Mouse (Mus musculus) bone marrow macrophage, adult 2 months (primary cell): ENCODE data around the gene Map6. TPM values are rescaled to one million over a fixed set of nuclear protein-coding genes. Genes with fewer than 3 reads are reported as not detected.

Source experiments
- H3K27ac ChIP-seq: 2 replicates; pipeline ENCODE4 v1.5.1; 2012; ENCODE audit warnings: low read depth, low read length; ENCODE audit not compliant: insufficient read depth
- H3K4me1 ChIP-seq: 2 replicates; pipeline ENCODE4 v1.6.1; 2012; ENCODE audit warnings: low read length; ENCODE audit not compliant: control insufficient read depth, insufficient read depth
- H3K4me3 ChIP-seq: 2 replicates; pipeline ENCODE4 v1.5.1; 2012; ENCODE audit warnings: mild to moderate bottlenecking, low read length, moderate library complexity; ENCODE audit not compliant: insufficient read depth
- CTCF ChIP-seq: IDR thresholded peaks from 2 replicates; pipeline ENCODE4 v1.5.1; 2012; ENCODE audit warnings: low read depth, mild to moderate bottlenecking, low read length, moderate library complexity
- POLR2A ChIP-seq: IDR thresholded peaks from 2 replicates; pipeline ENCODE4 v1.6.1; 2012; ENCODE audit warnings: mild to moderate bottlenecking, low read depth, low read length, borderline replicate concordance
- polyA plus RNA-seq: library from polyadenylated mRNA; stranded (reverse); fragments of >200 nt; gene quantifications from 2 replicates; pipeline ENCODE4 v1.2.4, GENCODE M21; 2012; ENCODE audit not compliant: missing spikeins, insufficient read depth, insufficient read length

Gene Map6
- polyA plus RNA-seq, result 0.81 and 0.83 TPM in 2 replicates

- Histone ChIP-seq H3K4me3 (peak within 1 kb of the TSS; percentile 66), H3K27ac (no peak within 1 kb of the TSS), H3K4me1 (peaks cover 24% of the 10 kb centered on the region)
- no peak for TF ChIP-seq CTCF
- no peak for TF ChIP-seq POLR2A
Observed at GRCm38 (mm10) chr7:99267251-99267896, at the start of gene Map6. Gene Map6, plus strand, starts transcription at chr7:99267447.

GRCm38 (mm10) chr7:99224225-99224624, 43.0 kb upstream of the Map6 start:
- H3K4me1 ChIP-seq, result no peaks in the 10 kb centered on the region
- no peak overlapping the region for H3K27ac ChIP-seq
- no peak overlapping the region for H3K4me3 ChIP-seq
- TF ChIP-seq CTCF, result peak; percentile 52; the same call in 1 of the 2 replicates
- TF ChIP-seq POLR2A, result no peak

- TF ChIP-seq CTCF, result no peak
- TF ChIP-seq POLR2A, result no peak
- no peaks in the 10 kb centered on the region for H3K4me1 ChIP-seq
- no peak overlapping the region for H3K27ac ChIP-seq
- no peak overlapping the region for H3K4me3 ChIP-seq
Observed at GRCm38 (mm10) chr7:99224648-99225190, 42.5 kb upstream of the Map6 start.

GRCm38 (mm10) chr7:99225421-99225820, 41.8 kb upstream of the Map6 start:
- H3K27ac ChIP-seq, result no peak overlapping the region
- H3K4me3 ChIP-seq, result no peak overlapping the region
- TF ChIP-seq POLR2A (no peak), CTCF (no peak)
- H3K4me1 ChIP-seq, result no peaks in the 10 kb centered on the region

- no peak overlapping the region for H3K4me3 ChIP-seq
- no peak overlapping the region for H3K27ac ChIP-seq
- TF ChIP-seq POLR2A (no peak), CTCF (no peak)
- H3K4me1 ChIP-seq, result no peaks in the 10 kb centered on the region
Observed at GRCm38 (mm10) chr7:99226662-99227061, 40.6 kb upstream of the Map6 start.

- H3K27ac ChIP-seq, result no peak overlapping the region
- TF ChIP-seq POLR2A (no peak), CTCF (no peak)
- no peak overlapping the region for H3K4me3 ChIP-seq
- no peaks in the 10 kb centered on the region for H3K4me1 ChIP-seq
Observed at GRCm38 (mm10) chr7:99227267-99227666, 40.0 kb upstream of the Map6 start.

GRCm38 (mm10) chr7:99228825-99229224, 38.4 kb upstream of the Map6 start:
- TF ChIP-seq POLR2A, result no peak
- TF ChIP-seq CTCF, result no peak
- H3K27ac ChIP-seq, result no peak overlapping the region
- no peaks in the 10 kb centered on the region for H3K4me1 ChIP-seq
- no peak overlapping the region for H3K4me3 ChIP-seq

GRCm38 (mm10) chr7:99229411-99229810, 37.8 kb upstream of the Map6 start:
- TF ChIP-seq CTCF (peak; percentile 52), POLR2A (no peak)
- Histone ChIP-seq H3K4me1 (no peaks in the 10 kb centered on the region), H3K4me3 (no peak overlapping the region), H3K27ac (no peak overlapping the region)

GRCm38 (mm10) chr7:99230061-99230747, 37.0 kb upstream of the Map6 start:
- Histone ChIP-seq H3K4me1 (no peaks in the 10 kb centered on the region), H3K27ac (no peak overlapping the region), H3K4me3 (no peak overlapping the region)
- TF ChIP-seq POLR2A (no peak), CTCF (no peak)

GRCm38 (mm10) chr7:99232571-99232970, 34.7 kb upstream of the Map6 start:
- no peak overlapping the region for H3K27ac ChIP-seq
- no peak overlapping the region for H3K4me3 ChIP-seq
- no peak for TF ChIP-seq CTCF
- TF ChIP-seq POLR2A, result no peak
- peaks cover 8% of the 10 kb centered on the region; the same call in 1 of the 2 replicates for H3K4me1 ChIP-seq
